Mouse (Mus musculus) Patski (cell line): ENCODE data around the gene Trmt1. TPM values are rescaled to one million over a fixed set of nuclear protein-coding genes. Genes with fewer than 3 reads are reported as not detected.

Experiments
- ATAC-seq: fragments of 100-300 bp; one replicate; pipeline ENCODE4 v1.8.0; 2021
- CTCF ChIA-PET: fragments of 350-600 bp; sonication (Branson Sonifier 250); formaldehyde crosslinking; loops from one replicate; lab custom pipeline; 2022; ENCODE audit warnings: inconsistent platforms; lab: Charles Lee
- POLR2A ChIA-PET: fragments of 350-600 bp; sonication (Branson Sonifier 250); formaldehyde crosslinking; loops from one replicate; lab custom pipeline; 2022; ENCODE audit warnings: antibody characterized with exemption, inconsistent platforms; lab: Charles Lee
- DNase-seq: peaks from one replicate; pipeline ENCODE4 v3.0.0-alpha.2; 2011; ENCODE audit warnings: low read depth, low spot score
- H3K27me3 ChIP-seq: fragments of 371-371 bp; one replicate; pipeline ENCODE4 v1.5.1; 2021
- CTCF ChIP-seq: fragments of 100-300 bp; IDR thresholded peaks from one replicate; pipeline ENCODE4 v1.5.1; 2021
- in situ Hi-C: fragments of 300-500 bp; cut with MboI; formaldehyde crosslinking; loops from 3 replicates; pipeline ENCODE4 v1.11.1; 2018; ENCODE audit warnings: low pct_unique_long_range_greater_than_20kb, mixed read lengths
- polyA plus RNA-seq: library from polyadenylated mRNA; unstranded; gene quantifications from one replicate; pipeline ENCODE4 v1.2.3, GENCODE M21; 2021

The Trmt1 gene
- polyA plus RNA-seq, 1 experiment from 2014 or later: 106 TPM

DNA sequence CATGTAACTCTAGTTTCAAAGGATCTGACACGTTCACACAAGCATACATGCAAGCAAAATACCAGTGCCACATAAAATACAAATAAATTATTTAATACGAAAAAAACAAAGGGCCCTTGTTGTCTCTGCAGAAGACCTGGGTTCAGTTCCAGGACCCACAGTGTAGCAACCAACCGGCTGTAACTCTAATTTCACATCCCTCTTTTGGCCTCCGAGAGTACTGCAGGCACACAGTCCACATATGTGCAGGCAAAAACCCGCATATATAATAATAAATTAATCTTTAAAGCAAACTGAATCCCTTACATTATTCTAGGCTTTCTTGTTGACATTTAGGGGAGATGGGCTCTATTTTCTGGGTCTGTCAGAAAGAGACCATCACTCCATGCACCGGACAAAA, 39.3 kb upstream of the Trmt1 start:
- ATAC-seq: no peak
- POLR2A ChIA-PET: no interaction called here
- no peak for DNase-seq
- peak; percentile 29 for TF ChIP-seq CTCF
- in situ Hi-C loops: no loop called here
- H3K27me3 ChIP-seq: no peaks in the 10 kb centered on the region
- CTCF ChIA-PET: no interaction called here

DNA sequence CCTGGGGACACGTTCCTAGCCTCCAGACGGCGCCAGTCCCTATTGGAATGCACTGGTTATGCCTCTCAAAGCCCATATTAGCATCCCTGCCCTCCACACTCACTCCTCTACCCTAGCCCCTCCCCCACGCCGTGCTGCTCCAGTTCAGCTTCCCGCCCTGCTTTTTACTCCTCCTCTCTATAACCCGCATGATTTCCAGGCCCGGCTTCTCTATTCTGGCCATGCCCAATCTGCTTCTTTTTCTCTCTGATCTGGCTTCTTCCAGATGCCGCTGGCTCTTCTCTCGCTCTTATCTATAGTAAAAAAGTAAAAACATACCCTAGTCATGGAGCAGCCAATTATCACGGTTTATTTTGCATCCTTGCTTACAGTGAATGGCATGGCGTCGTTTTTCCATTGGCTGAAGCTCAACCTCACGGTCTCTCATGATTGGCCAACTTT, 38.6 kb upstream of the Trmt1 start:
- in situ Hi-C loops: no loop called here
- no peak for ATAC-seq
- POLR2A ChIA-PET: no interaction called here
- CTCF ChIA-PET: interaction anchor here (0.9 kb wide), 1 partner anchor 12 kb away, joined by 3 read pairs; no protein-coding TSS in a partner anchor
- no peak for DNase-seq
- no peaks in the 10 kb centered on the region for H3K27me3 ChIP-seq
- no peak for TF ChIP-seq CTCF

DNA sequence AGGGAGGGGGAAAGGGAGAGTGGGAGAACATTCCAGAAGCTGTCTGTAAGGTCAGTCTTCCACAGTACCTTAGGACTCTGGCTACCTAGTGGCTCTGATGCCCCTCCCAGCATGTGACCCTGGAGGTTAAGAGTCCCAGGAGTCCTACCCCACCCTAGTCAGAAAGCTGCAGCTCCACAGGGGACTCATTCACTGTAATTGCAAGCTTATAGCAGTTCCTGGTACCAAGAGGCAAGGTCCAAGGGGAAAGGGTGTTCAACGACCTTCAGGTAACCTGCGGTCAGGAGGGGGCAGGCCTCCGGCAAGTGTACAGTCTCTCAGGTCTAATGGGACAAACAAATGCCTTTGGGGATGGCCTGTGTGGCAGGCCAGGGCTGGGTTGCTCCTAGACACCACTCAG, 35.9 kb upstream of the Trmt1 start:
- no peak for TF ChIP-seq CTCF
- no peaks in the 10 kb centered on the region for H3K27me3 ChIP-seq
- CTCF ChIA-PET: no interaction called here
- in situ Hi-C loops: loop anchor here (25.0 kb wide), 1 partner anchor 638 kb away; the partner anchor contains the start of genes 1700067K01Rik, 2210011C24Rik and Palm3
- POLR2A ChIA-PET: no interaction called here
- ATAC-seq (no peak), DNase-seq (no peak)

DNA sequence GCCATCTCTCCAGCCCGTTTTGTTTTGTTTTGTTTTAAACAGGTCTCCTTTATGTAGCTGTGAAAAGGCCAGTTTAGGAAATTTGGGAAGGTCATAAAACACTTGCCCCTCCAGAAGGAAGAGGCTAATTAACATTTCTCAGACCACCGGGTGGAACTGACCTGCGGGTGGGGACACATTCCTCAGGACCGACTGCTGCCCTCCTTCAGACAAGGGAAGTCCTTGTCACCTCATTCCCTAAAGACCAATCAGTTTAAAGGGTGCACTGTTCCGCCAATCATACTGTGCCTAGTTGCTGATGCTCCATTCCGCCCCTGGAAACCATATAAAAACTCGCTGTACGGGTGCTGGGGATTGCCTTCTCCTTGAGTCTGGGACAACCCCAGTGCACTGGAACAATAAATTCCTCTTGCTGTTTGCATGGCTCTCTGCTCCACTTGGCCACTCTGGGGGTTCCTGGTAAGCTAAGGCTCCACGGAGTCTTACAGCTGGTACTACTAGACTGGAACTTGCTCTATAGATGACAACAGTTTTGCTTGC, 32.9 kb upstream of the Trmt1 start:
- H3K27me3 ChIP-seq: no peaks in the 10 kb centered on the region
- CTCF ChIA-PET: no interaction called here
- in situ Hi-C loops: loop anchor here (25.0 kb wide), 1 partner anchor 641 kb away; the partner anchor contains the start of genes 1700067K01Rik, 2210011C24Rik and Palm3
- TF ChIP-seq CTCF: no peak
- DNase-seq (no peak), ATAC-seq (no peak)
- POLR2A ChIA-PET: no interaction called here

DNA sequence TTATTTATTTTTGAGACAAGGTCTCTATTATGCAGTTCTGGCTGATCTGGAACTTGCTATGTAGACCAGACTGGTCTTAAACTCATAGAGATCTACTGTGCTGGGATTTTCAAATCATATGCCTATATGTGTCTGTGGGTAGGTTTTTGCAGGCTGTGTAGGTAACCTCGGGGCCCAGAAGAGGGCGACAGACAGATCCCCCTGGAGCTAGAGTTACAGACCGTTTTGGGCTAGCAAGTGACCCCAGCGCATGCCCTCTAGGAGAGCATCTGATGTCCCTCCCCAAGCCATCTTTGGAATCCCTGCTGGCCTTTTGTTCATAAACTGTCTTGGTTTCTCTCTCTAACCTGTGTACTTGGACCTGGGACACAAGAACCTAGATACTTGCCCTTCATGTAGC, 31.5 kb upstream of the Trmt1 start:
- TF ChIP-seq CTCF: no peak
- no peaks in the 10 kb centered on the region for H3K27me3 ChIP-seq
- no peak for DNase-seq
- in situ Hi-C loops: loop anchor here (25.0 kb wide), 1 partner anchor 642 kb away; the partner anchor contains the start of genes 1700067K01Rik, 2210011C24Rik and Palm3
- ChIA-PET CTCF (no interaction called here), POLR2A (no interaction called here)
- no peak for ATAC-seq

DNA sequence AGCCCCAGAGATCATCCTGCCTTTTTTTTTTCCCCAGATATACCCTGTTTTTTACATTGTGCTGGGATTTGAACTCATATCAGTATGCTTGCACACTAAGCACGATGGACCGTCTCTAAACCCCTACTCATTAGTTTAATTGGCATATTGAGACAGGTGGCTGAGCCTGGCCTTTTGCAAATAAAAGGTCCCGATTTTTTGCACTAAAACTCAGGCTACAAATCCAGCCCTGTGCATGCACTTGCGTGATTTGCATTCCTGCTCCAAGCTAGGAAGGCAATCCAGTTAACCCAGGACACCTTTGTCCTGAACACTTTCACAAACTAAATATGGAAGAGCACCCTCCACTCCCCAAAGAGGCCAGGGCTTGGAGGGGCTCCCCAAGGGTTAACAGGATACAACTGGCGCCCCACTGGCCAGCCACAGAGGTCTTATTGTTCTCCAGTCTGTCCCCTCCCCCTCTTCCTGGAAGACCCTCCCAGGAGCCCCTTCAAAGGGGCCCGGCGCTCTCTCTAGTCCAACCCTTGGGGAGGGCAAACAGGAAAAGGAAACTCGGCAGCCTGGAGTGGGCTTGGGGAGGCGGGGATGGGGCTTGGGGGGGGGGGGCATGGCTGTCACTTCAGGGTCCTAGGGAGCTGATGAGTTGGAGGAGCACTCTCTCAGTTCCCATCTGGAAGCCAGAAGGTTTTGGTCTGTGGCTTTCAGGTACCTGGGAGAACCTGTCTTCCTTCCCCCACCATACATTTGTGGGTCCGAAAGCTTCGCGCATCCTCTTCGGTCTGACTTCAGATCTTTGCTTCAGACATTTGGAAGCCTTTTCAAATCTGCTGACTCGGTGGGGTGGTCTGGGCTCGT, 30.5 kb upstream of the Trmt1 start:
- ChIA-PET POLR2A (interaction anchor here (0.6 kb wide), 1 partner anchor 681 kb away, joined by 8 read pairs; no protein-coding TSS in a partner anchor), CTCF (no interaction called here)
- no peak for TF ChIP-seq CTCF
- DNase-seq (no peak), ATAC-seq (no peak)
- in situ Hi-C loops: loop anchor here (25.0 kb wide), 1 partner anchor 643 kb away; the partner anchor contains the start of genes 1700067K01Rik, 2210011C24Rik and Palm3
- no peaks in the 10 kb centered on the region for H3K27me3 ChIP-seq

DNA sequence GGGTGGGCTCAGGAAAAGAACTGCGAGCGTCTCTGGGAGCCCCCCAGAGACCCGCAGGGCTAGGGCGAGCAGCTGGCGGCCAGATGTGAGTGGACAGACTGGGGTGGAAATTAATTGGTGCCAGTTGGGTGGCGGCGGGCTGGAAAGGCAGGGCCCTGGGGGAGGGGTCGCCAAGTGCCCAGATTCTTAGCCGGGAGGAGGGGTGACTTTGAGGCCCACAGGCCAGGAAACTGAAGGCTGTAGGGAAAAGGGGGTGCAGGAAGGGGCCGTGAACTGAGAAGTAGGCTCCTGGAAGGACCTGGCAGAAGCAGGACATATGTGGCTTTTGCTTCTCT, 29.9 kb upstream of the Trmt1 start:
- in situ Hi-C loops: loop anchor here (25.0 kb wide), 1 partner anchor 644 kb away; the partner anchor contains the start of genes 1700067K01Rik, 2210011C24Rik and Palm3
- TF ChIP-seq CTCF: no peak
- CTCF ChIA-PET: interaction anchor here (1.0 to 1.1 kb wide), 2 partner anchors 12 to 16 kb away, joined by 3 to 5 read pairs; no protein-coding TSS in a partner anchor
- POLR2A ChIA-PET: interaction anchor here (0.6 kb wide), 1 partner anchor 682 kb away, joined by 8 read pairs; no protein-coding TSS in a partner anchor
- H3K27me3 ChIP-seq: no peaks in the 10 kb centered on the region
- DNase-seq: no peak
- ATAC-seq: no peak

DNA sequence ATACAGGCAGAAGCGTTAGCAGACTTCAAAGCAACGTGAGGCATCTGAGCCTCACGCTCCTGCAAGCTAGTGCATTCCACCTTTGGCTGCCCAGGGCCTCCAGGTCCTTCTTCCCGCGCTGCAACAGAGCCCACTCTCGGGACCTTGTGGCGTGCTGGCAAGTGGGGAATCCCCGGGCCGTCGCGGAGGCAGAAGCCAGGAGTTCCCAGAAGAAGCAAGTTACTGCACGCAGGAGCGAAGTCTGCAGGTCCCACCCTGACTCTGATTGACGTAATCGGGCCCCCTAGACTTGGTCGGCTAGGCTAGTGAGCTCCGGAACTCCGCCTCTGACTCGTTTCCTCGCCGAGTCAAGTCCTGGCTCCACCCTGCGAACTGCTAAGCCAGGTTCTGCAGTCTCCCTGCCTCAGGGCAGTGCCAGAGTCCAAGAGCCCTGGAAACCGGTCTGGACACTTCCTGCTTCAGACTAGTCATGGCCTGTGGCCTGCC, 29.4 kb upstream of the Trmt1 start:
- ChIA-PET CTCF (interaction anchor here (1.0 to 1.1 kb wide), 3 partner anchors 12 to 18 kb away, joined by 3 to 5 read pairs (median 3); no protein-coding TSS in a partner anchor), POLR2A (no interaction called here)
- ATAC-seq (peak; percentile 46), DNase-seq (no peak)
- no peaks in the 10 kb centered on the region for H3K27me3 ChIP-seq
- in situ Hi-C loops: loop anchor here (25.0 kb wide), 1 partner anchor 644 kb away; the partner anchor contains the start of genes 1700067K01Rik, 2210011C24Rik and Palm3
- TF ChIP-seq CTCF: no peak

DNA sequence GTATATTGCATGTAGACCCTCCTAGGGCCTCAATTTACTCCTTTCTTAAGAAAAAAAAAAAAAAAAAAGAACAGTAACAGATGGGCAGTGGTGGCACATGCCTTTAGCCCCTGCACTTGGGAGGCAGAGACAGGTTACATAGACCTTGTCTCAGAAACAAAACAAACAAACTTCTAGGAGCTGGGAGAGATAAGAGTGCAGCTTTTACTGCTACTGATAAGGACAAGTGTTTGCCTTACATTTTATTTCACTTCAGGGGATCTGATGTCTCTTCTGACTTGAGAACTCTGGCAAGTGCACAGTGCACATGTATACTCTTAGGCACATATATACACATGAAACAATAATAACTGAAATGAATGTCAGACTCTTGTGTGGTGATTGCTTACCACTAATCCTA, 28.9 kb upstream of the Trmt1 start:
- in situ Hi-C loops: loop anchor here (25.0 kb wide), 1 partner anchor 645 kb away; the partner anchor contains the start of genes 1700067K01Rik, 2210011C24Rik and Palm3
- ATAC-seq (no peak), DNase-seq (no peak)
- ChIA-PET POLR2A (interaction anchor here (0.7 kb wide), 1 partner anchor 164 kb away, joined by 4 read pairs; no protein-coding TSS in a partner anchor), CTCF (interaction anchor here (0.7 to 1.1 kb wide), 4 partner anchors 13 to 505 kb away, joined by 3 to 5 read pairs (median 3); no protein-coding TSS in a partner anchor)
- H3K27me3 ChIP-seq: no peaks in the 10 kb centered on the region
- TF ChIP-seq CTCF: no peak

DNA sequence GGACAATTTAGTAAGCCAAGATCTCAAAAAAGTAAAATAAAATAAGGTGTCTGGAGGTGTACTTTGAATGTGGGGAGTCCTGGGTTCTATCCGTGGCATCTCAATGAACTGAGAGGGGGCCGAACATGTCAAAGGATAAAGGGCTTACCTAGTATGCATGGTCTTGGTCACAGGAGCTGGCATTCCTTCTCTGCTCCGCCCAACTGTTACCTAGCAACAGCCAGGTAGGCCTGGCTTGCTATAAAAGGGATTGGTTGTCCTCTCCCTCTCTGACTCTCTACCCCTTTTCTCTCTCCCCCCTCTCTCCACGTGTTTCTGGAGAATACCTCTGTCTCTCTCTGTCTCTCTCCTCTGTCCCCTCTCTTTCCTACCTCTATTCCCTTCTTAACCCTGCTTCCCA, 28.4 kb upstream of the Trmt1 start:
- DNase-seq (no peak), ATAC-seq (no peak)
- ChIA-PET POLR2A (interaction anchor here (0.6 to 0.7 kb wide), 4 partner anchors 163 to 509 kb away, joined by 3 to 8 read pairs (median 4); no protein-coding TSS in a partner anchor), CTCF (interaction anchor here (0.7 to 1.0 kb wide), 2 partner anchors 19 to 505 kb away, joined by 3 read pairs; no protein-coding TSS in a partner anchor)
- no peaks in the 10 kb centered on the region for H3K27me3 ChIP-seq
- in situ Hi-C loops: loop anchor here (25.0 kb wide), 1 partner anchor 645 kb away; the partner anchor contains the start of genes 1700067K01Rik, 2210011C24Rik and Palm3
- no peak for TF ChIP-seq CTCF
